Mouse (Mus musculus) G1E (cell line): ENCODE results near the gene Rab33b.

ENCODE experiments used
- CTCF ChIP-seq: IDR thresholded peaks from 2 replicates; pipeline ENCODE4 v1.5.1; 2012; ENCODE audit warnings: low read depth, low read length, inconsistent platforms, mixed read lengths
- GATA1 ChIP-seq: IDR thresholded peaks from 2 replicates; pipeline ENCODE4 v1.6.1; 2012; ENCODE audit warnings: borderline replicate concordance, low read length, inconsistent platforms, mixed read lengths
- POLR2AphosphoS5 ChIP-seq: IDR thresholded peaks from 2 replicates; pipeline ENCODE4 v1.6.1; 2012; ENCODE audit warnings: low read depth, low read length, inconsistent platforms; ENCODE audit not compliant: insufficient replicate concordance
- TAL1 ChIP-seq: conservative IDR thresholded peaks from 2 replicates; pipeline ENCODE4 v1.6.1; 2012; ENCODE audit warnings: low read depth, low read length, inconsistent platforms, mixed read lengths

- TF ChIP-seq CTCF (no peak), TAL1 (no peak), GATA1 (no peak), POLR2AphosphoS5 (no peak)
These were observed at the start of gene Rab33b for GRCm38 (mm10) chr3:51483741-51484359.
